Mouse (Mus musculus) ovary, adult 18-20 months (tissue): ENCODE data around the gene Avpr1b.
"Not testable (repeated sequence)": the region's sequence is repeated elsewhere in the genome, so short reads cannot be mapped to it uniquely, and the experiment has no call there.

Experiments used
- DNase-seq: peaks from one replicate; pipeline ENCODE4 v3.0.0; 2022; ENCODE audit warnings: low spot score, mixed read lengths

The Avpr1b gene

DNA sequence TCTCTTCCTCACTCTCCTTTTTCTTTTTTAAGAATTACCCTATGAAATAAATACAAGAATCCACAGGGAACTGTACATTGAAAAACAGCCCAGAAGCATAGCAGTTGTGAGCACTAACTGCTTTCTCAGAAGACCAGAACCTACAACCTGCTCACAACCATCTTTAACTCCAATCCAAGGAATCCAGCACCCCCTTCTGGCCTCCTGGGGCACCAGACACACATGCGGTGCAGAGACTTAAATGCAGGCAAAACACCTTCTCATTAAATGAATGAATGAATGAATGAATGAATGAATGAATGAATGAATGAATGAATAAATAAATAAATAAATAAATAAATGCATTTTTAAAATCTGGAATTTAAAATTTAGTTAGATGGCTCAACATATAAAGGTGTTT is 19.5 kb downstream of the Avpr1b start:
- DNase-seq: no peak

- no peak for DNase-seq
These were observed 20.3 kb downstream of the Avpr1b start for GRCm38 (mm10) chr1:131619348-131619747.

GRCm38 (mm10) chr1:131623644-131624043 is 24.6 kb downstream of the Avpr1b start:
- no peak for DNase-seq

DNA sequence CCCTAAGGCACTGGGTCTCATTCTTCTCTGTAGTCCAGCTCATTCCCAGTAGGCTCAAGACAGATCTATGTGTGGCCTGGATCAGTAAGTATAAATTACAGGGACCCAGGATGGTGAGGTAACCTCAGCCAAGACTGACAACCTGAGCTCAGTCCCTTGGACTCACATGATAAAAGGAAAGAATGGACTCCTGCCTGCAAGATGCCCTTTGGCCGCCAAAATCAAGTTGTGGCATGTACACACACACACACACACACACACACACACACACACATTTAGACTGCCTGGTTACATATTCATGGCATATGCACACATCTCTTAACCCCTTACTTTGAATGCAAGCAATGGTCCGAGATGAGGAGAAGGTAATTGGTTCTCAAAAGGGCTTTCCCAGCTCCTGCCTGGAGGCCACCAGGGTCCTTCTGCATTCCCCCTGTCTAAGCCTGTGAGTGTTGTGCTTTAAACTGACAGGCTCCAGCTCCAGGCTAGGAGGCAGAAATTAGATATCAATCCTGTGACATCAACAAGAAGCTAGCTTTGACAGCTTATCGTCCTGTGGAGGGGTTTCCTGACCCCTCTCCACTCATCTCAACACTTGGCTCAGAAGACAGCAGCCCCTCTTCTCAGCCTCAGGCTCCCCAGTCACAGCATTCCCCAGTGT is 25.3 kb downstream of the Avpr1b start:
- DNase-seq: no peak

- DNase-seq: no peak
These were observed 27.2 kb downstream of the Avpr1b start for GRCm38 (mm10) chr1:131626200-131626599.

- DNase-seq: not testable (repeated sequence)
These were observed 33.2 kb downstream of the Avpr1b start for GRCm38 (mm10) chr1:131632216-131632615.

DNA sequence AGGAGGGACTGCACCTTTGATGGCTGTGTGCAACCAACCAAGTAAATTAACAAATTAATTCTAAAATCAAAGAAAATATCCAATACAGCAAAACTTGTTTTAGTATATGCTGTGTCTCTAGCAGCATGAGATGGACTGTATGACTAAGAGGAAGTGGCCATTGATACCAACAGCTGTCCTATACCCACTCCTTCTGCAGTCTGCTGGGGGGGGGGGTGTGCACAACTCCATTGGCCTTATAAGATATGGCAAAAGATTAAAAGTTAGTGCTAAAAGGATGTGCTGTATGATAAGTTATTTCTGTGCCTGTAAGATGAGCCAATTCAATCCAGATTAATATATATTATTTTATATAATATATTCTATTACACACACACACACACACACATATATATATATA is 35.5 kb downstream of the Avpr1b start:
- no peak for DNase-seq

DNA sequence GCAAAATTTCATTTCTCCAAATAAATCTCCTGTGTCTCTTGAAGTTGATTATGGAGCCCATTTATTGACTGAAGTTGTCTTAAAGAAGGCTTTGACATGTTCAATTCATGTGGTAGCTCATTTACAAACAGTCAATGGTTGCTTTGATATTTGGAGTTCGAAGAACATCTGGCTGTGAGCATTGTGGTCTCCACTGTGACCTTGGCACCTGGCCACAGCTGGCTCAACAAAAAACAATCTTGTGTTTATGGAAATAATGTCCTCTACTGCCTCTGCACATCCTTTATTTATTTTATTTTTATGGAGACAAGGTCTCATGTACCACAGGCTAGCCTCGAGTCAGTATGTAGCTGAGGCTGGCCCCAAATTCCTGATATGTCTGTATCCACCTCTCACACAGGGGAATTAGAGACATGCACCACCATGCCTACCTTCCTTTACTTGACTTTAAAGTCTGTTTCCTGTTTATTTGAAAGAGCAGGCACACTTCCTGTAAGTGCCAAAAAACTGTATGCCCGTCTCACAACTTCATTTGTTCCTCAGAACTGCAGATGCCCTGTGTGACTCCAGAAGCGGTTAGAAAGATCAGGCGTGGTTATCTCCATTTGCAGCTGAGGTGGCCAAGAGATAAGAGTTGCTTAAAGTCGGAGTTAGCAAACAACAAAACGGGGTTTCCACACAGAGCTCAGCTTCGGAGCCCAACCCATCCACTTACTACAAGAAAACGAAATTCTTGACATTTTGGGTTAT is 38.9 kb downstream of the Avpr1b start, which contains the start of gene Ctse:
Ctse (plus strand) TSS at position 516 of the 750 bp plus-strand sequence.
- DNase-seq: no peak

- no peak for DNase-seq
These were observed 39.7 kb downstream of the Avpr1b start for GRCm38 (mm10) chr1:131638541-131639421.

DNA sequence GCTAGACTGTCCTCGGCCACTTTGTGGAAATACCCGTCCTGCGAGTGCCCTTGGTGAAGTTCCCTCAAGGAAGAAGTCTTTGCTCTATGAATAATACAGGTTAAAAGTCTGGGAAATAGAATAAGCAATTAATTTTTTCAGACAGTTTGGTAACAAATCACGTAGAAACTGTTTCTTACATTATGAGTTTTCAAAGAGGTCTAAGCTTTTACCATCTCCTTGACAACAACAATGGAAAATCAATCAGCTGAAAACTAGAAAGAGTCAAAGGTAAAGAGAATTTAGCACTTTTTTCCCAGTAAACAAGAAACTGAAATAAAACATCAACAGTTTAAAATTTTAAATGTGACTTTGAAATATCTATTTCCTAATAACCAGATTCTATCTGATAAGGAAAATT is 41.0 kb downstream of the Avpr1b start:
- DNase-seq: no peak

DNA sequence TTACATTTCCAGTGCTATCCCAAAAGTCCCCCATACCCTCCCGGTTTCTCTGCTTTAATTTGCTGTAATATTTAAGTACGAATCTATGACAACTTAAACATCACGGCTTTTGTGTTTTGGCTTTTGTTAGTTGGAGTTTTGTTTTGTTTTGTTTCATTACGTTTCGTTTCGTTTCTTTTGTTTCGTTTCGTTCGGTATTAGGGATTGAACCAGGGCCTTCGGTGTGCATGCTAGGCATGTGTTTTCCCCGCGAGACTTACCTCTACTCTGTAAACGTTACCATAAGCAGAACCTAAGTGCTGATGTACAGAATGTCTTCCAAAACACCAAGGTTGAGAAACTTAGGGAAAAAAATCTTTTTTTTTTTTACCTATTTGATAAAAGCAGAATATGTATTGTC is 42.5 kb downstream of the Avpr1b start:
- no peak for DNase-seq

- no peak for DNase-seq
These were observed 43.2 kb downstream of the Avpr1b start for GRCm38 (mm10) chr1:131642251-131642650.

DNA sequence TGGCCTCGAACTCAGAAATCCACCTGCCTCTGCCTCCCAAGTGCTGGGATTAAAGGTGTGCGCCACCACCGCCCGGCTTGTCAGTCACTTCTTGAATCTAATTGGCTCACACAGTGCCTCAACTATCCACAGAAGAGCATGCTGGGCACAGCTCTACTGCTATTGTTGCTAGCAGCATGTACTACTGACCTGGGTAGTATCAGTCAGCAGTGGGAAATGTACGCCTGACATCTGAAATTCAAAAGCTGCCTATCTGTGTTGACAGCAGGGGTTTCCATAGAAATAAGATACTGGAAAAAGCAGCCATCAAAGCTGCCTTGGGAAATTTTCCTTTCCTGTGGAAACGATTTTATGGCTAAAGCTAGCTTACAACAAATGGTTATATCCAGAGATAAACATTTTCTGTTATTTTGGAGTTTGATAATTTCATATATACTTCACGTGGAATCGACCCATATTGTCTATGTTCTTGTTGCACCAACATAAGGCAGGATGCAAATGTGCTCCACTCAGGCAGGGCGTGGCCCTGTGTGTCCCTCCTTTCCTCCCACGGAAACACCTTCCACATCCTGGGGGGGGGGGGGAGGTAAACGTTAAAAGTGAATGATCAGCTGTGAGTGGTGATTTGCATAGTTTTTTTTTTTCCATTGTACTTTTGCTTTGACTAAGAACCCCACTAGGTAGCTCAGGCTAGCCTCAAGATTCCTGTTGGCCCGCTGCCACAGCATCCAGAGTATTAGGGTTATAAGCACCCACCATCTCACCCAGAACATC is 53.8 kb downstream of the Avpr1b start:
- DNase-seq: no peak

GRCm38 (mm10) chr1:131655601-131656000 is 56.6 kb downstream of the Avpr1b start:
- no peak for DNase-seq

DNA sequence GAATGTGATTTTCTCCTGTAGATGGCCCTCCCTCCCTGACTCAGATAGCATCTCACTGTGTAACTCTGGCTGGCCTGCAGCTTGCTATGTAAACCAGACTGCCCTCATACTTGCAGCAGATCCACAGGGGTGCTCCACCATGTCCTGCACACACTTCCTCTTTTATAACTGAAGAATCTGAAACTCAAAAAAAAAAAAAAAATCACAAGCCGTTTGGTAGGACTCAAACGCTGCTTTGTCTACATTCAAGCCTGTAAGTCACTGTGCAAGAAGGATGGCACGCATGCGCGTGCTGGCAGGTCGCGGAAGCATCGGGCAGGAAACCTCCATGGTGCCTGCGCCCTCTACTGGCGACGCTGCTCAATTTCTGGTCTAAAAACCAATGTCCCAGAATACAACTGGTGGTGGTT is 58.9 kb downstream of the Avpr1b start:
- peak; percentile 79 for DNase-seq

- DNase-seq: no peak
These were observed 60.6 kb downstream of the Avpr1b start for GRCm38 (mm10) chr1:131659512-131660085.

- DNase-seq: no peak
These were observed 61.2 kb downstream of the Avpr1b start for GRCm38 (mm10) chr1:131660266-131660665.

DNA sequence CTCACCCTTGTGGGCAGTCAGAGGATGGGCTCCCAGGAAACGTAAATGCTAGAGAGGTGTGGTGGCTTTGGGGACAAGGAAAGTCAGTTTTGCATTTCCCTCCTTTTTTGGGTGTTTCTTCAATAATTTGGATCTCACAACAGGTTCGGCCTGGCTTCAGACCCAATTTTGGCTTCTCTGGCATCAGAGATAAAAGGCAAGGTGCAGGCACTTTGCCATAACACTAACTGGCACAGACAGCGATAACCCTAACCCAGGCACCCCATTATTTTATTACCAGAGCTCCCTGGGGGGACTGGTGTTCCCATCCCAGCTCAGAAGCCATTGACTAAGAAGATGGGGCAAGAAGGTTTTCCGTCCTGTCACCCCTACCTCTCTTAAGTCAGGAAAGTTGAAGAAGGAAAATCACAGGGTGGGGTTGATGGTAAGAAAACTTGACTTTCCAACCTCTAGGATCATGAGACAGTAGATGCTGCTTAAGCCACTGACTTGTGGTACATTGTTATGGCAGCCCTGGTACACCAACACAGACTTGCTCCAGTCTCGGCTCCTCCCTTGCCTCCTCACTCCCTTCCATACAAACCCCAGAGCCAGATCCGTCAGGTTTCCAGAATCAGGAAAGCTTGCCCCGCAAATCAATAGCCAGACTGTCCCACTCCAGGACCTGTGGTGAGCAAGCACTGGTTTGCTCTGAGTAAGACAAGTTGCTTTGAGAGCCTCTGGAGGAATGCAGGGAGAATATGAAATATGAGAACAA is 61.9 kb downstream of the Avpr1b start:
- DNase-seq: no peak
